Mouse (Mus musculus): ENCODE data around the gene Actr6. TPM values are rescaled to one million over a fixed set of nuclear protein-coding genes. Genes with fewer than 3 reads are reported as not detected.

Actr6 gene
- total and polyA plus RNA-seq, 3 experiments: 14.4 to 414 (median 15.3) TPM

GRCm38 (mm10) chr10:89738395-89738794 lies 6.3 kb upstream of the Actr6 start:
- H3K9me3 ChIP-seq (replicated peaks; ENCODE audit: insufficient read depth, low read length): no peaks in the 10 kb centered on the region
- peak overlapping the region; percentile 22; the same call in 1 of the 2 replicates for H3K9ac ChIP-seq (ENCODE audit: control insufficient read depth, low read depth, low read length, poor library complexity, severe bottlenecking)
- no peaks in the 10 kb centered on the region for H3K79me2 ChIP-seq (ENCODE audit: control insufficient read depth, insufficient read depth, low read length, poor library complexity)
- H3K36me3 ChIP-seq (ENCODE audit: control insufficient read depth in 1 of 2, insufficient read depth in 2 of 2, low read length in 2 of 2): peaks cover 0 to 33% of the 10 kb centered on the region in 2 experiments; a peak in 2 of 4 replicates
- H3K27me3 ChIP-seq (ENCODE audit: control insufficient read depth in 1 of 2, insufficient read depth in 2 of 2, low read length in 2 of 2): no peaks in the 10 kb centered on the region
- no peak for TF ChIP-seq E2F4 (IDR thresholded peaks at IDR 0.05; ENCODE audit: borderline replicate concordance, low read depth, low read length)
- TF ChIP-seq MAX (IDR thresholded peaks at IDR 0.05; ENCODE audit: low read length): no peak
- no peak for TF ChIP-seq UBTF (IDR thresholded peaks at IDR 0.05; ENCODE audit: borderline replicate concordance, insufficient read depth, low read depth, low read length)
- no peak for TF ChIP-seq KAT2A (conservative IDR thresholded peaks at IDR 0.05; ENCODE audit: low read depth, low read length)
- TF ChIP-seq BHLHE40 (IDR thresholded peaks at IDR 0.05; ENCODE audit: borderline replicate concordance, low read depth, low read length): peak; percentile 64; the same call in 1 of the 2 replicates
- TF ChIP-seq ZMIZ1 (IDR thresholded peaks at IDR 0.05; ENCODE audit: low read depth, low read length): no peak
- TF ChIP-seq CHD2 (IDR thresholded peaks at IDR 0.05; ENCODE audit: low read length): no peak
- peak; percentile 68 for TF ChIP-seq USF1 (IDR thresholded peaks at IDR 0.05; ENCODE audit: low read depth, low read length)
- no peak for TF ChIP-seq ZC3H11A (IDR thresholded peaks at IDR 0.05; ENCODE audit: low read depth, low read length)
- no peak for TF ChIP-seq POLR2A (IDR thresholded peaks at IDR 0.05; ENCODE audit: control insufficient read depth in 1 of 2, insufficient read depth in 1 of 2, low read depth in 1 of 2, low read length in 2 of 2, poor library complexity in 1 of 2)
- TF ChIP-seq MXI1 (IDR thresholded peaks at IDR 0.05; ENCODE audit: low read depth, low read length): peak; percentile 5; the same call in 1 of the 2 replicates
- no peak for TF ChIP-seq SIN3A (IDR thresholded peaks at IDR 0.05; ENCODE audit: low read length)
- 0 out of 2 replicates have a peak, but pooled peaks have one; percentile 6 for TF ChIP-seq MYC (IDR thresholded peaks at IDR 0.05; ENCODE audit: low read depth, low read length)
- TF ChIP-seq TCF12 (IDR thresholded peaks at IDR 0.05; ENCODE audit: low read depth, low read length): no peak
- no peak for TF ChIP-seq POLR2AphosphoS2 (IDR thresholded peaks at IDR 0.05; ENCODE audit: low read length)
- peak; percentile 44 for DNase-seq (ENCODE audit: low read depth, low spot score)
- H3K27ac ChIP-seq (ENCODE audit: control insufficient read depth, low read depth, low read length): peak overlapping the region; percentile 49; the same call in 1 of the 2 replicates
- peaks cover 13 to 34% of the 10 kb centered on the region in 2 experiments for H3K4me1 ChIP-seq (ENCODE audit: control insufficient read depth in 1 of 2, insufficient read depth in 2 of 2, low read length in 2 of 2)
- peak overlapping the region; percentile 14 to 28 for H3K4me3 ChIP-seq (ENCODE audit: control insufficient read depth in 1 of 2, insufficient read depth in 1 of 2, low read depth in 2 of 2, low read length in 2 of 2)

GRCm38 (mm10) chr10:89737887-89738286 lies 5.8 kb upstream of the Actr6 start:
- peak overlapping the region; percentile 49; the same call in 1 of the 2 replicates for H3K27ac ChIP-seq (ENCODE audit: control insufficient read depth, low read depth, low read length)
- no peaks in the 10 kb centered on the region for H3K79me2 ChIP-seq (ENCODE audit: control insufficient read depth, insufficient read depth, low read length, poor library complexity)
- H3K4me3 ChIP-seq (ENCODE audit: control insufficient read depth in 1 of 2, insufficient read depth in 1 of 2, low read depth in 2 of 2, low read length in 2 of 2): peak overlapping the region; percentile 14 to 26; a peak in 2 of 4 replicates
- H3K9ac ChIP-seq (ENCODE audit: control insufficient read depth, low read depth, low read length, poor library complexity, severe bottlenecking): no peak overlapping the region
- H3K4me1 ChIP-seq (ENCODE audit: control insufficient read depth in 1 of 2, insufficient read depth in 2 of 2, low read length in 2 of 2): peaks cover 11 to 29% of the 10 kb centered on the region in 2 experiments; a peak in 3 of 4 replicates
- DNase-seq (ENCODE audit: low read depth, low spot score): peak; percentile 79
- H3K27me3 ChIP-seq (ENCODE audit: control insufficient read depth in 1 of 2, insufficient read depth in 2 of 2, low read length in 2 of 2): no peaks in the 10 kb centered on the region
- peaks cover 0 to 28% of the 10 kb centered on the region in 2 experiments; a peak in 2 of 4 replicates for H3K36me3 ChIP-seq (ENCODE audit: control insufficient read depth in 1 of 2, insufficient read depth in 2 of 2, low read length in 2 of 2)
- H3K9me3 ChIP-seq (replicated peaks; ENCODE audit: insufficient read depth, low read length): no peaks in the 10 kb centered on the region
- TF ChIP-seq RCOR1 (IDR thresholded peaks at IDR 0.05; ENCODE audit: low read depth, low read length): peak; percentile 89
- TF ChIP-seq BHLHE40 (IDR thresholded peaks at IDR 0.05; ENCODE audit: borderline replicate concordance, low read depth, low read length): peak; percentile 70; the same call in 1 of the 2 replicates
- no peak for TF ChIP-seq MEF2A (IDR thresholded peaks at IDR 0.05; ENCODE audit: extremely low read depth, insufficient replicate concordance, low read depth, low read length, poor library complexity, severe bottlenecking)
- peak; percentile 55 for TF ChIP-seq TAL1 (IDR thresholded peaks at IDR 0.05; ENCODE audit: low read length)
- TF ChIP-seq EP300 (IDR thresholded peaks at IDR 0.05; ENCODE audit: low read depth in 1 of 2, low read length in 2 of 2): peak; percentile 86 to 88
- peak; percentile 91 for TF ChIP-seq GATA1 (IDR thresholded peaks at IDR 0.05; ENCODE audit: low read depth, low read length)
- peak; percentile 80 for TF ChIP-seq SIN3A (IDR thresholded peaks at IDR 0.05; ENCODE audit: low read length)
- TF ChIP-seq CHD2 (IDR thresholded peaks at IDR 0.05; ENCODE audit: low read length): no peak
- peak; percentile 80 for TF ChIP-seq TCF12 (IDR thresholded peaks at IDR 0.05; ENCODE audit: low read depth, low read length)
- peak; percentile 83 for TF ChIP-seq ETS1 (IDR thresholded peaks at IDR 0.05; ENCODE audit: low read depth, low read length)
